Mouse (Mus musculus) layer of hippocampus, postnatal 25 days (tissue): ENCODE data around the gene Gm4133. TPM values are rescaled to one million over a fixed set of nuclear protein-coding genes. Genes with fewer than 3 reads are reported as not detected.
"Not testable (repeated sequence)": the region's sequence is repeated elsewhere in the genome, so short reads cannot be mapped to it uniquely, and the experiment has no call there.

Experiments
- DNase-seq, 2 experiments: peaks; one replicate each; pipeline ENCODE4 v3.0.0; 2022; ENCODE audit warnings: mixed read lengths in 2 of 2, low spot score in 1 of 2; ENCODE audit errors: extremely low spot score in 1 of 2
- total RNA-seq, 2 experiments: library from RNA; stranded (reverse); gene quantifications; 2 replicates each; pipeline ENCODE4 v1.2.3; 2021

Gm4133 gene
- not detected for total RNA-seq

- DNase-seq = not testable (repeated sequence)
Measured at GRCm38 (mm10) chr7:20333965-20334364, at the start of gene Gm4133. Gm4133 (minus strand) TSS chr7:20334065.

GRCm38 (mm10) chr7:20375310-20375709 is 41.4 kb upstream of the Gm4133 start, which contains the start of gene Gm5728:
Gm5728 (minus strand) TSS chr7:20375410.
- not testable (repeated sequence) for DNase-seq

Other genes with a start within 250 kb of the Gm4133 start
- not detected for gene Vmn1r91, start 234.4 kb downstream of the Gm4133 start, total RNA-seq
- gene Gm16442, start 211.5 kb downstream of the Gm4133 start, total RNA-seq = not detected
- gene Vmn1r93, start 195.0 kb downstream of the Gm4133 start, total RNA-seq = not detected
- gene Vmn1r94, start 165.7 kb downstream of the Gm4133 start, total RNA-seq = not detected
- not detected for gene Vmn1r95, start 140.4 kb downstream of the Gm4133 start, total RNA-seq
- not detected for gene Gm6164, start 128.5 kb downstream of the Gm4133 start, total RNA-seq
- not detected for gene Gm4498, start 100.2 kb downstream of the Gm4133 start, total RNA-seq
- not detected for gene Gm5890, start 71.2 kb downstream of the Gm4133 start, total RNA-seq
- not detected for gene Gm5728, start 41.3 kb upstream of the Gm4133 start, total RNA-seq
- not detected for gene Vmn1r100, start 83.9 kb upstream of the Gm4133 start, total RNA-seq
- gene Vmn1r101, start 108.5 kb upstream of the Gm4133 start, total RNA-seq = not detected
- gene Gm10670, start 140.9 kb upstream of the Gm4133 start, total RNA-seq = not detected
- gene Vmn1r103, start 176.5 kb upstream of the Gm4133 start, total RNA-seq = not detected
- gene Vmn1r104, start 199.8 kb upstream of the Gm4133 start, total RNA-seq = not detected
- not detected for gene Gm5726, start 211.7 kb upstream of the Gm4133 start, total RNA-seq
- not detected for gene Gm4141, start 242.2 kb upstream of the Gm4133 start, total RNA-seq